Mouse (Mus musculus): ENCODE data around the gene Uspl1. TPM values are rescaled to one million over a fixed set of nuclear protein-coding genes. Genes with fewer than 3 reads are reported as not detected.
"Not testable (repeated sequence)": the region's sequence is repeated elsewhere in the genome, so short reads cannot be mapped to it uniquely, and the experiment has no call there.

Uspl1 gene
- total RNA-seq (2015) (29.8 and 39.2 TPM in 2 replicates), total RNA-seq (2017) (36.5 and 40.8 TPM in 2 replicates)

DNA sequence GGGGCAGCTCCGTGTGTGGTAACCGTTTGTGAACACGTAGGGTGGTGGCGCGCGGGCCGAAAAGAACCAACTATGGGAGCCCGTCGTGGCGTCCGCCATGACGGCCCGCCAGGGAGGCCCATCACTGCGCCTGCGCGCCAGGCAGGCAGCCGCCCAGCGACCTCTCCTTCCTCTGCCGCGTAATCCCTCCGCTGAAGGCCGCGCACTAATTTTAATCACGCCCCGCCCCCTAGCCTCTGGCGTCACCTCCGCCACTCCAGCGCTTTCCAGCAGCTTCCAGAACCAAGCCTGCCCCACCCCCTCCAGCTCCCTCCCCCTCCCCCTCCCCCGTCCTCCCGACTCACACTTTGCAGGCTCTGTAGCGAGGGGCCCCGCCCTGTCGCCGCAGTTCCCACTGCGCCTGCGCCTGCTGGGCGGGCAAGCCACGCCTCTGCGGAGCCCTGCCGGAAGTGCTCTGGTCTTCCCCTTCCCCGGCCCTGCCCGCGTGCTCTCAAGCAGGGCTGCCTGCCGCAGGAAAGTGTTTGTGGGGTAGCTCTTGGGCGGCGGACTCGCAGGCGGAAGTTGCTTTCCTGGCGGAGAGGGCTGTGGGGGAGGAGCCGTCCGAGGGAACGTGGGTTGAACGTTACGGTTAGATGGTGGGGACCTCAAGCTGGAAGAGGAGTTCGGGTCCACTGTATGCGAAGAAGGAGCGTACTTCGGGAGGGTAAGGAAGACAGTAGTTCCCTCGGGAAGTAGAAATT is at the start of gene Uspl1, which contains the start of gene Hmgb1:
TSS of gene Uspl1 (plus strand) at position 247 of the 740 bp plus-strand sequence.
TSS of gene Hmgb1 (minus strand) at position 386 of the 740 bp plus-strand sequence.
- peak; percentile 86 for ATAC-seq (replicated peaks; ENCODE audit: poor library complexity)

DNA sequence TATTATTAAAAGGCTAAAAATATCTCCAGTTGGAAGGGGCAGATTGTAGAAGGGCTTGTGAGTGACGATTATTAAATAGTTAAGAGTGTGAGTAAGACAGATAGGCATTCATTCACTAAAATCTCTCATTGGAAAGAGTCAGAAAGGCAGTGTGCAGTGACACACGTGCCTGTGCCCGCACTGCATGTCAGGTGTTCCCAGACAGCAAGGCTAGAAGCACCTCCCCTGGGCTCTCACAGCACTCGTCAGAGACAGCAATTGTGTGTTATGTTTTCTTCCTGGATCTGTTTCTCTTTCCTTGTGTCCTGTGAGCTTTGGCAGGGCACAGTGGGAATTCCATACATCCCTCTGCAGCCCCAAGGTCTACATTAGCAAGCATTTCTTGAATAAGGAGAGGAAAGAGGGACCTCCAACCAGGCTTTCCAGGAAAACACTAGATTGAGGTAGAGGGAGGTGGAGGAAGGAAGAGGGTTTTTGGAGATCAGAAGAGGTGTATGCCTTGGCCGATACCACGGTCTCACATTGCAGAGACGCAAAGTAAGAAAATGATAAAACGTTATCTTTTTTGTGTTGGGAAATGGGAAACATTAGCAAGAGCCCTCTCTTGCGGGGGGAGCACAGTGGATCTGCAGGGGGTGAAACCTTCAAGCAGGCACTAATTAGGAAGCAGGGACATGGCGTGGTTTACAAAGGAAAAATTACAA is 49.2 kb upstream of the Uspl1 start:
- peak; percentile 57 for ATAC-seq (replicated peaks; ENCODE audit: poor library complexity)

DNA sequence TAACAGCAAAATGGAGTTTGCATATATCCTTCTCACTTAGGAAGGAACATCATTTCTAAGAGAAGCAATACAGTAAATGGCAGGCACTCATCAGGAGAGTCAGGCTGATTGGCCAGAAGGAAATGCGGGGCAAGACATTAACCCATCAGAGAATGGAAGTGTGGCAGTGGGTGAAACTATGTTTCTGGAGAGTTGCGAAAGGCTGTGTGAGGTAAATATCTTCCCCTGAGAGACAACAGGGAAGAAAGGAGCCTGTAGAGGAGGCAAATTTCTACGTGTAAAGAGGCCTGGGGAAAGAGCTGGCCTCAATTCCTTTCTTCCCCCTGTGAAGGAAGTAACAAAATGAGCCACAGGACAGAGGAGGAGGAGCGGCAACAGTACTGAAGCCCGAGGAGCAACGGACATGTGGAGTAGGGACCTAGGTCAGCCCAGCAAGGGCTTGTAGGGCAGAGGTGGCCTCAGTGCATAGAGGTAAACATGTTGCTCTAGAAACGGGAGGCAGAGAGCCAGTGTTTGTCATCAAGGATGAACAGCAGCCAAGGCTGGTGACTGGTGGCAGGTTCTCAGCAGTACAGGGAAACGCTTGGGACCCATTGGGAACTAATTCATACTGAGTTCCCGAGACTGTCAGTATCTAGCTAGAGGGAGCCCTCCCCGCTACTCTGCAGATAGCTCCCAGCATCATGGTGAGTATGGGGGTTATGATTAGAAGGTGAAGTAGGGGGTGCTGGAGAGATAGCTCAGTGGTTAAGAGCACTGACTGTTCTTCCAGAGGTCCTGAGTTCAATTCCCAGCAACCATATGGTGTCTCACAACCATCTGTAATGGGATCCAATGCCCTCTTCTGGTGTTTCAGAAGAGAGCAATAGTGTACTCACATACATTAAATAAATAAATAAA is 48.4 kb upstream of the Uspl1 start:
- 0 out of 2 replicates have a peak, but pooled peaks have one; percentile 5 for ATAC-seq (replicated peaks; ENCODE audit: poor library complexity)

DNA sequence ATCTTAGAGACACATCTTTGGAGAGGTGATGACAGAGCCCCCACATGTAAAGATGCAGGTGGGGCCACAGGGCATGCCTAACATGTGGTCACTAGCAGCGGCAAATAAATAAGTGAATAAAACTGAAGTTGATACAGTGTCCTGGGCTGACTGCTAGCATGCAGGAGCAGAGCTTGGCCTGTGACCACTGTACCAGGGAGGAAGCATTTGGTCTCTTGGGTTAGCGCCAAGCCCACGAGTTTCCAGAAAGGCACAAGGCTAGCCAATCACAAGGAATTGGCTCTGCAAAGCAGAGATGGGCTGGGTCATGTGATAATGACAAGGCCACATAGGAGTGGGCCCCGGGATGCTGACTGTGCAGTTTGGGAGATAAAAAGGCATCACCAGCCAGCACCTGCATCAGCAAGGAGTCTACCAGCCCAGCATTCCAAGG is 47.2 kb upstream of the Uspl1 start:
- peak; percentile 80 for ATAC-seq (replicated peaks; ENCODE audit: poor library complexity)

DNA sequence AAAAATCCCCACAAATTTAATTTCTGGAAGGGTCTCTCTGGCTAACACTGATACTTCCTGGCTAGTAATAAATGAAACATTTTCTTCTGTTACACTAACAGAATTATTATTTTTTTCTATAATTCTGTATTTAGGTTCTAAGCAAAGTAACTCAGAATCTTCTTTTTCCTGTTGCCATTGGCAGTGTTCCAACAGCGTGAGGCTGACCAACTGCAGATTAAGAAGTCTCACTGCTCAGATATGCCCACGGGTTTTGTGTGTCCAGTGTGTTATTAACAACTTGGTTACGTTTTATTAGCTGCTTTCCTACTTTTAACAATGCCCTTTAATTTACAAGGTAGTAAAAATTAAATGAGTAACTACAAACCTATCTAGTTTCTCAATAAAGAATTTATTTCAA is 46.7 kb upstream of the Uspl1 start:
- no peak for ATAC-seq (replicated peaks; ENCODE audit: poor library complexity)

DNA sequence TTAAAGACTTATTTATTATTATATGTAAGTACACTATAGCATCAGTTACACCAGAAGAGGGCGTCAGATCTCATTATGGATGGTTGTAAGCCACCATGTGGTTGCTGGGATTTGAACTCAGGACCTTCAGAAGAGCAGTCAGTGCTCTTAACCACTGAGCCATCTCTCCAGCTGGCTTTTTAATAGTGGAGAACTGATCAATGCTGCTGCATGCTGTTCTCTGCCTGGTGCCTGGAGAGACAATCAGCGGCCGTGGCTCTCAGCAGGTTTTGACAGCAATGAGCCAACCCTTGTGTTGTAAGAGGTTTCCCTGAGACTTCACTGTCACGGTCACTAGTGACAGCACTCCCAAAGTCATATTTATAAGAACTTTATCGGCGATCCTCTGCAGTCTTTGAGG is 46.1 kb upstream of the Uspl1 start:
- ATAC-seq (replicated peaks; ENCODE audit: poor library complexity): not testable (repeated sequence)

DNA sequence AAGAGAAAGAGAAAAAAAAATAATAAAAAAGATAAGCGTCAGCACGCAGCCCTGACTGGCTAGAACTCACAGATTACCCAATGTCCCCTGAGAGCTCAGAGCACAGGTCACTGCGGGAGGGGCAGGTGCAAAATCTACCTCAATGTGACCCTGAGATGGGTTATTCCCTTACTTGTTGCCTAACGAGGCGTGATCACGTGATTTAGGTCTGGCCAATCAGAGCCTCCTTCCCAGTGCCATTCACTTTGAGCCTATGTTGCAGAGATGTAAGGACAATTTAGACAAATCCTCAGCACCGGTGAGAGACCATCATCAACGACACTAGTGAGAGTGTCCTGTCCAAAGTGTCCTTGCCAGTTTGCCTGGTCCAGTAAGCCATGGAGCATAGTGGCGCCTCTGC is 43.8 kb upstream of the Uspl1 start:
- ATAC-seq (replicated peaks; ENCODE audit: poor library complexity): no peak

DNA sequence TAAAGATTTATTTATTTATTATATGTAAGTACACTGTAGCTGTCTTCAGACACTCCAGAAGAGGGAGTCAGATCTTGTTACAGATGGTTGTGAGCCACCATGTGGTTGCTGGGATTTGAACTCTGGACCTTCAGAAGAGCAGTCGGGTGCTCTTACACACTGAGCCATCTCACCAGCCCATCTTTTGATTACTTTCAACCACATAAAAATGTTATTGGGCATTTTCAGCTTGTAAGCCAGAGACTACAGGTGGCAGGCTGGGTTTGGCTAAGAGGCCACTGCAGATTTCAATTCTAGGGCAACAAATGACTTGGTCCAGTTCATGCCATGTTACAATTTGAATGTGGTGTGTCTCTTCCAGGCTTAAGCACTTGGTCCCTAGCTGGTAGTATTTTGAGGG is 43.0 kb upstream of the Uspl1 start:
- ATAC-seq (replicated peaks; ENCODE audit: poor library complexity): not testable (repeated sequence)

DNA sequence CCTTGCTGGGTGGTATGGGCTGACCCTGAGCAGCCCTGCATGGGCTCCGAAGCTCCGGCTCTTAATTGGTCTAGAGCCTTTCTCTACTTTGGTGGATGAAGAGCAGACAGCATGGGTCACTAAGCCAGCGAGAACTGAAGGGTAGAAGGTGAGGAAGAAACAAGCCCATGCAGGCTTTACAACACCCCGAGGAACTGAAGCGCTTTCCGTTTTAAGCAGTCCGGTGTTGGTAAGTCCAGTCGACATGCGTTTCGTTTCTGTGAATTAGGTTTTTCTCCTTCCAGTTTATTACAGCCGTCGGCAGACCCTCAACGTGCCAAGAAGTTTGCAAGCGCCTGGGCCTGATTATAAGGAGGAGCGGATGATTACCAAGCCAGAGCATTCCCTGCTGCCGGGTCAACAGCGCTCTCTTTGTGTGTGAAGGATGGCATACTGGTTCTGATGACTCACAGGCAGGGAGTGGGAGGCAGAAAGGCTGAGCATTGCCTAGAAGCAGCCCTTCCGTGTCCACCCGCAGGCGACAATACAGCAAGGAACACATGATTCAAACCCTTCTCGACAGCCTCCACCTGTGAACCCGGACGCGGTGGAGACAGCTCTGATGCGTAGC is 40.3 kb upstream of the Uspl1 start:
- ATAC-seq (replicated peaks; ENCODE audit: poor library complexity): no peak

DNA sequence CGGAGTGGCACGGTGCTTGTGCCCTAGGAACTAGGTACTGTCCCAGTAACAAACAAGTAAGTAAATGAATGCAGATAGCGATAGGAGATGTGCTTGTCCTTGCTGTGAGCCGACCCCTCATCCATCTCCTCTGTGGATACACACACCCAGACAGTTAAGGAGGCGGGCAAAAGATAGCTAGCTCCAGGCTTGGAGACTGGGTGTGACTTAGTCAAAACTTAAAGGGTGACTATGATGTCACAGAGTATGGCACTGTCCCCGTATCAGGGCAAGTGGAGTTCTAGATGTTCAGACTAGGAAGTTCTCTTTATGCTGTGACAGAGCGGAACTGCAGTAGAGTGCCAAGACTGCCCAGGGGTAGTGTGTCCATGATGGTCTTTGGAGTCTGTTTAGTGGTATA is 37.5 kb upstream of the Uspl1 start:
- peak; percentile 71 for ATAC-seq (replicated peaks; ENCODE audit: poor library complexity)

DNA sequence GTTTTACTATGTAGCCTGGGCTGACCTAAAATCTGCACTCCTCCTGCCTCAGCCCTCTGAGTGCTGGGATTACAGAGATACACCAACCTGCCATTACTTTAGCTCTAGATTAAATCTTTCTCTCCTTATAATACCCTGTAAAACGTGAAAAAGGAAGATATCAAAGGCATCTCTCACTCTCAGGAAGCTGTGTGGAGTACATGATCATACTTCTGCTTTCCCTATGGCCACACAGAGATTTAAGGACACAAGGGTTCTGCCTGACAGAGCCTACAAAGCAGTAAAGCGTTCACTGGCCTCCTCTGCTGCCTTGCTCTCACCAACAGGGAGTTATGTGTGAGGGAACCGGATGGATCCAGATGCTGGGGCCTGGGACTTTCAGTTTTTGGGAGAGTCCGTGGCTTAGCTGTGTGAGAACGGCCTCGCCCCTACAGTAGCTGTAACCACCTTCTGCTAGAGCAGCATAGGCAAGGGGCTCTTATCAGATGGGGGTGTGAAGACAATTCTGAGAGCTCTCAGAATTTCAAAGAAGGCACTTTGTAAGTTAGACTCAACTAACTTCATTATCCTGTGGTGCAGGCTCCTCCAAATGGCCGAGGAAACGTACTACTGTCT is 36.7 kb upstream of the Uspl1 start:
- ATAC-seq (replicated peaks; ENCODE audit: poor library complexity): peak; percentile 61

DNA sequence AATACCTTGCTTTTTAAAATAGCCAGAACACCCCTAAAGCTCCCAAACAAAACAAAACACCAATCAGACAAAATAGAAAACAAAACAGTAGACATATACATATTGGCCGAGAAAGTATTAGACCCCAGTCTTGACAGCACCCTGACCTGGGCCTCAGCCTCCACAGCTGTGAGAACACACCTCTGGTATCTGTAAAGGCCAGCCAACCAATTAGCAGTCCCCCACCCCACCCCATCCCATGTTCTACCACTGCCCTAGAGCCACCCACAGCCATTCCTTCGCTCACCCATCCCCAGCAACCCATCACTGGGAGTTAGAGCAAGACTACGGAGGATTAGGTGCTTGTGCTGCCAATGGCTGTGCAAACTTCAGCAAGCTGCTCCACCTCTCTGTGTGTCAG is 33.3 kb upstream of the Uspl1 start:
- no peak for ATAC-seq (replicated peaks; ENCODE audit: poor library complexity)

DNA sequence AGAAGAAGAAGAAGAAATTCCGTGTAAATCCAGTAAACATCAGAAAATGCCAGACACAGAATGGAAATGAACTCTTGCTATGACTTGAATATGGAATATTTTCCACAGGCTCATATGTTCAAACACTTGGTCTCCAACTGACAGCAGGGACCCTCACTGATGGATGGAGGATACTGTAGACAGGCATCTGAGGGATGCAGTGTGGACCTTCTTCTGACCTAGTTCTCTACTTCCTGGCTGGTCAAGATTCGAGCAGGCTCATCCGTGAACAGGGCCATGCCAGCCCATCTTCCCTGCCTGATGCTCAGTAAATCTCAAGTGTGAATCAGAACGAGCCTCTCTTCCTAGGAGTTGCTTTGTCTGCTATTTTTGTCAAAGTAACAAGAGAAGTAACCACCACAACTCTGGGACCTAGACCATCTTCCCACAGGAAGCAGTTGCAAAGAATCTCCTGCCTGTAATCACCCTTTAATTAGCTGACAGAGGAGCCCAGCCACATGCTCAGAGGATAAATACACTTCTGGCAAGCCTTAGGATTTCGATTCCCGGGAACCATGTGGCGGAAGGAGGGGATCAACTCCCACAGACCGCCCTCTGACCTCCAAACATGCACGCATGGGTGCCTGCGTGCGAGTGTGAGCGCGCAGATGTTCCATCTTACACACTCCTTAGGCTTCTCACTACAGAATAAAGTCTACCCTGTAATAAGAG is 31.9 kb upstream of the Uspl1 start:
- ATAC-seq (replicated peaks; ENCODE audit: poor library complexity): no peak

DNA sequence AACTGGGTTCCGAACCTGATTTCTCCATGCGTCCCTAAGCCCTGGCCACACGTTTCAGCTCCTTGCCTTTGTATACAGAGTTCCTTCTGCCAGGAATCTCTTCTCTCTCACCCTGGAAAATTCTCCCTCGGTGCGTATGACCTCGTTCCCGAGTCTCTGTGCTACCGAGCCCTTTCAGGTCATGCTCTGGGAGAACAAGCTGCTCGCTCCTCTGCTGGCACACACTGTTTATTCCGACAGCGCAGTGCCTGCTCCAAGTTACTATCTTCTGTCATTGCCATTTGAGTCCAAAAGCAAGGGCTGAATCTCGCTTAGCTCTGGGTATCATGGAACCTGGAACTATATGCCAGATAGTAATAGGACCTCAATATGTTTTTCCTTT is 31.4 kb upstream of the Uspl1 start:
- no peak for ATAC-seq (replicated peaks; ENCODE audit: poor library complexity)

DNA sequence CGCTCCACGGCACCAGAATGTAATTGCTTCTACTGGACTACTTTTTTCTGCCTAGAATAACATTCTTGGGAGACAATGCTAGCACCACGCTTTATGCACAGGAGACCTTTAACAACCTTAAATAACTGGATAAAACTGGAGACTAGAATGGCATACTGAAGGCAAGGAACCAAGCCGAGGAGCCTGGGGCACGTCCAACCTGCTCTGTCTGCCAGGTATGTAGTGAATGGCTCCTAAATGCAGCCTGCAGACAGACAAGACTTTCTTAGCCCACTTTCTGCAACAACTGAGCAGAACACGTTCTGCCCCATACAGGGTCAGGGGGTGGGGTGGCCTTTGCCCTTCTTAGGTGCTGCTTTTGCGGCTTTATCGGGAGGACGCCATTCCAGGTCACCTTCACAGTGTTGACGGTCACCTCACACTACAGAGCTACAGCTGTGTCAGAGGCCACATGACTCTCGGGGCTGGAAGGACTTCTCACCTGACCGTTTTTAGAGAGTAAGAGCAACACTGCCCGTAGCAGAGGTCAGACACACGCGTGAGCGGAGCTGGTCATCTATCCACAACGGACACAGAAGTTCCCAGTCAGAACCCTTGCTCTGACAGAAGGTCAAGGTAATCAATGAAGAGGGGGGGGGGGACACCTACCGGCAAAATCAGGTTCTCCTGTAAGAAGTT is 27.1 kb upstream of the Uspl1 start:
- ATAC-seq (replicated peaks; ENCODE audit: poor library complexity): no peak

DNA sequence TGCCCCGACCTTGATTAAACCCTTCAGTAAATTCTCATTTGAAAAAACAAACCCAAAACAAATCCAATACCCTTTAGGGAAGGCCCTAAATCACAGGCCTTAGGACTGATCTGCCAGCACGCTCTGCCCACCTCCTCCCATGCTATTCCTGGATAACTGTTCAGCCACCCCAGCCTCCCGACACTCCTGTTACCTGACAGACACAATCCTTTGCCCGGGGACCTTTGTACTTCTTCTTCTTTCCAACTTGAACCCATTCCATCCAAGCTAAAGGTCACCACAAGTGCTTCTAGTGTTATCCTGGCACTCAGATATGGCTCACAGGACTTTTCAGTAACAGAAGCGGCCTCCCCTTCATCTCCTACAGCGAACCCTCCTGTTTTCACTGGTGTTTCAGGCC is 25.1 kb upstream of the Uspl1 start:
- no peak for ATAC-seq (replicated peaks; ENCODE audit: poor library complexity)

DNA sequence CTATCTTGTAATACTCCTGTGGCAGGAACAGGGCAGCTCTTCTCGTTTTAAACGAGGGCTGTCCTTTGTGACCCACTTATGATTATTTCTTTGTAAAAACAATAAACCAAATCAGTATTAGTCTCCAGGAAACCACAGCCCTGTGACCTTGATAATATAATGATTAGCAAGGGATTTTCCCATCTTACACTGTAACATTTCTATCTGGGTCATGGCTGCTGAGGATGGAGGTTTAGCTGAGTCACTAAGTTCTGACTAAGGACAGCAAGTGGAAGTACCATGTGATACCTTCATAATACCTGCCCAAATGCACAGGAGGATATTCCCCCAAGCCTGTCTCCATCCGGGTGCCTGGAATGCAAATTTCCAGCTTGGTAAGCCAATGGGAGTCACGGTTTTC is 23.7 kb upstream of the Uspl1 start:
- no peak for ATAC-seq (replicated peaks; ENCODE audit: poor library complexity)

DNA sequence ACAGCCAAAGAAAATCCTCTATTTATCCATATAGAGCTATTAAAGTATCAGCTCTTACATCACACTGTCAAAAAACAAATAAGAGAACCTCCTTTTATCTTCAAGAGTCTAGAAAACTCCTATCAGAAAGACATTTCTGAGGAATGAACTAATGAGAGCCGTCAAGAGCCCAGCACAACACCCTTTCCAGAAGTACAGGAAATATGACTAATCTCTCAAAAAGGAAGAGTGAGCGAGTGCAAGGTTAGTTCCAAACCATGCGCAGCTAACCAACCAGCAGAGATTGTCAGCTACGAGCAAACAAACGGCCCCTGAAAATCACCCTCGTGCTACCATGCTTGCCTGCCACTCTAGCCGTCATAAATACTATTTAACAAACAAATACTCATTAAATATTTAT is 21.3 kb upstream of the Uspl1 start:
- 0 out of 2 replicates have a peak, but pooled peaks have one; percentile 26 for ATAC-seq (replicated peaks; ENCODE audit: poor library complexity)

DNA sequence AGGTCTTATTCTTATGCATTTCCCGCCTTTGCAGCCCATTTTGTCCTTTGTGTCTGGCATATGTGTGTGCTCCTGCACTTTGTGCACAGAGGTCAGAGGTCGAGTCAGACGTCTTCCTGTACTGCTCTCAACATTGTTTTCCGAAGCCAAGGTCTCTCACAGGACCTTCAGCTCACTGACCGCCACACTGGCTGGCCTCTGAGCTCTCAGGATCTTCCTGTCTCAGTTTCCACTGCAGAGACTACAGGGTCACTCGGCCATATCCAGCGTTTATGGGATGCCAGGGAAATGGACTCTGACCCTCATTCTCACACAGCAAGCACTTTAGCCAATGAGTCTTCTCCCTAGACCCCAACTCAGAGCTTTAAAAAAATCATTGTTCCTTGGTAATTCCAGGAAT is 19.3 kb upstream of the Uspl1 start:
- ATAC-seq (replicated peaks; ENCODE audit: poor library complexity): no peak

Data from megakaryocyte progenitor cell, adult 5-6 weeks (primary cell).